Mouse (Mus musculus) thymus, adult 2 months (tissue): Measurements from ENCODE around the gene Twnk.

Experiments used
- CTCF ChIP-seq: fragments of 200-500 bp; IDR thresholded peaks from 2 replicates; pipeline ENCODE4 v1.5.1; 2012; ENCODE audit warnings: mild to moderate bottlenecking, control low read depth, low read length, moderate library complexity, borderline replicate concordance; ENCODE audit not compliant: control insufficient read depth, poor library complexity, insufficient read depth; ENCODE audit errors: extremely low read depth
- POLR2A ChIP-seq: fragments of 200-500 bp; IDR thresholded peaks from 2 replicates; pipeline ENCODE4 v1.6.1; 2012; ENCODE audit warnings: mild to moderate bottlenecking, low read length, control low read depth, moderate library complexity; ENCODE audit not compliant: control insufficient read depth, poor library complexity, insufficient read depth; ENCODE audit errors: extremely low read depth

GRCm38 (mm10) chr19:45057724-45058112, 52.3 kb downstream of the Twnk start:
- TF ChIP-seq CTCF, result no peak
- no peak for TF ChIP-seq POLR2A
